Mouse (Mus musculus) embryonic facial prominence, embryonic 15.5 days (tissue): ENCODE data around the gene Stag1. TPM values are rescaled to one million over a fixed set of nuclear protein-coding genes. Genes with fewer than 3 reads are reported as not detected.

Experiments used
- ATAC-seq: fragments of 200-750 bp; cut with Nextera tagmentation; 2 replicates; pipeline ENCODE4 v1.8.0; 2017; ENCODE audit warnings: low read depth, moderate TSS enrichment; ENCODE audit not compliant: insufficient number of reproducible peaks, low FRiP score, low TSS enrichment
- H3K27ac ChIP-seq: fragments of 300-500 bp; sonication (generic); replicated peaks from 2 replicates; pipeline ENCODE4 v1.5.1; 2015; ENCODE audit warnings: mild to moderate bottlenecking, inconsistent platforms
- H3K27me3 ChIP-seq: fragments of 300-500 bp; sonication (generic); 2 replicates; pipeline ENCODE4 v1.6.1; 2015; ENCODE audit warnings: inconsistent platforms
- H3K36me3 ChIP-seq: fragments of 300-500 bp; sonication (generic); 2 replicates; pipeline ENCODE4 v1.6.1; 2015; ENCODE audit warnings: mild to moderate bottlenecking, inconsistent platforms
- H3K4me1 ChIP-seq: fragments of 300-500 bp; sonication (generic); 2 replicates; pipeline ENCODE4 v1.6.1; 2015; ENCODE audit warnings: inconsistent platforms
- H3K4me2 ChIP-seq: fragments of 300-500 bp; sonication (generic); replicated peaks from 2 replicates; pipeline ENCODE4 v1.6.1; 2015; ENCODE audit warnings: mild to moderate bottlenecking, inconsistent platforms
- H3K4me3 ChIP-seq: fragments of 300-500 bp; sonication (generic); replicated peaks from 2 replicates; pipeline ENCODE4 v1.5.1; 2015; ENCODE audit warnings: mild to moderate bottlenecking, inconsistent platforms
- H3K9ac ChIP-seq: fragments of 300-500 bp; sonication (generic); 2 replicates; pipeline ENCODE4 v1.6.1; 2015; ENCODE audit warnings: inconsistent platforms
- H3K9me3 ChIP-seq: fragments of 300-500 bp; sonication (generic); replicated peaks from 2 replicates; pipeline ENCODE4 v1.6.1; 2016; ENCODE audit warnings: inconsistent platforms
- WGBS: fragments of 180-500 bp; shearing (Covaris S2); methylation state at CpG from one replicate; pipeline ENCODE4 v1.1.7; 2015; 5-methylcytosine and 5-hydroxymethylcytosine counted together
- polyA plus RNA-seq: library from polyadenylated mRNA; unstranded; fragments of >200 nt; fragmentation: Nextera tagmentation; extraction: Ambion mirVana; gene quantifications from 2 replicates; pipeline ENCODE4 v1.2.1, GENCODE M21; 2015

The Stag1 gene
- polyA plus RNA-seq, result 33.8 and 40.4 TPM in 2 replicates

DNA sequence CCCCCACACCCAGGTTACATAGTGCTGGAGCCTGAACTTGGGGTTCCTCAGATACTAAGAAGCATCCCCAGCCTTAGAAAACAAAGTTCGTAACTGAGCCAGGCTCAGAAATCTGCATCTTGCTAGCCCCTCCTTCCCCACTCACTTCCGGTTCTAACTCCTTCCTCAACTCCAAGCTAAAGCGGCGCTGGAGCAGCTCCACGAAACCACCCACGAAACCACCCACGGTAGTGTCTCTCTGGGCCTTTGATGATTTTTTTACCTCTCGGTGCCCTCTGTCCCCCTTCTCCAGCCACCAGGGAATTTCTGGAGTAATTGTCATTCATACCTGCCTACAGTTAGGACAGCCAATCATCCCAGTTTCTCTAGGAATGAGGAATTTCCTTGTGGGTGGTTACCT, at the start of gene Stag1:
Gene Stag1 (plus strand): TSS at position 253 of the 400 bp plus-strand sequence.
- no peak for ATAC-seq

DNA sequence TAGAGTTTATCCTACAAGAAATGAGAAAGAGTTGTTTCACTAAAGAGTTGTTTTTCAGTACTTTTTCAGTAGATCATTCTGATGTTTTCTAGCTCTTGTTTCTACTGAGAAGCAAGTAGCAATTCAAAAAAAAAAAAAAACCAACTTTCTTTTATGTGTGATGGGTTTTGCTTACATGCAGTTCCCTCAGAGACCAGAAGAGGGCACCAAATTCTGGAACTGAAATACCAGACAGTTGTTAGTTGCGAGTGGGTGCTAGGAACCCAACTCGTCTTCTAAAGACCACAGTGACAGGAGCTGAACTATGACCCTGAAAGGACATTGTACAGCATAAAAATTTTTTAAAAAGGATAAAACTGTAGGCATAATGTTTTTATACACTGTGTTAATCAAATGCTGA, 49.3 kb upstream of the Stag1 start:
- Histone ChIP-seq H3K36me3 (peaks cover 16% of the 10 kb centered on the region), H3K27me3 (no peaks in the 10 kb centered on the region), H3K4me1 (peaks cover 7% of the 10 kb centered on the region), H3K9ac (no peak overlapping the region), H3K4me3 (no peak overlapping the region), H3K9me3 (0 out of 2 replicates have a peak, but pooled peaks cover 8% of the 10 kb centered on the region), H3K27ac (no peak overlapping the region), H3K4me2 (no peak overlapping the region)
- WGBS, result 92% methylated on average over 2 of the region's 2 CpGs
- no peak for ATAC-seq

More for the DNA sequence above, at the start of gene Stag1:
- Histone ChIP-seq H3K36me3 (no peaks in the 10 kb centered on the region), H3K27ac (no peak within 1 kb of the TSS), H3K27me3 (no peaks in the 10 kb centered on the region), H3K4me3 (no peak within 1 kb of the TSS), H3K4me2 (no peak within 1 kb of the TSS), H3K9me3 (no peaks in the 10 kb centered on the region), H3K4me1 (no peaks in the 10 kb centered on the region), H3K9ac (no peak within 1 kb of the TSS)
- 80% methylated on average over 8 of the region's 8 CpGs for WGBS

DNA sequence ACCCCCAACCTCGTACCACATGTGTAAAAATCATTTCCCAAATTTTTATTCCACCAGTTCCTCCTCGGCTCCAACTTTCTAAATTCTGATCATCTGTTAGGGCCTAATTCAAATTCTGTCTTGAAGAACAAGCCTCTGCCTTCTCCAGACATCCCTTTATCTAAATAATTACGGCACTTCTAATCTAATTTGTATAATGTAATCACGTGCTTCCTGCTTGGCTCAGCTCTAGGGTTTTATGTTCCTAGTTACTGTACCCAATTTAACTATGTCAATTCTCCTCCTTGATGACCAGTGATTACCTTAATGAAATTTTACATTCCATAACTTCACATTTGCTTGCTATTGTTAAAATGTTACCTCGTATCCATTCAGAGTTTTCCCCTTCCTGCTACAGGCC, 41.9 kb upstream of the Stag1 start:
- Histone ChIP-seq H3K27me3 (no peaks in the 10 kb centered on the region), H3K9ac (no peak overlapping the region), H3K4me1 (no peaks in the 10 kb centered on the region), H3K4me3 (no peak overlapping the region), H3K36me3 (peaks cover 8% of the 10 kb centered on the region; the same call in 1 of the 2 replicates), H3K4me2 (no peak overlapping the region), H3K27ac (no peak overlapping the region), H3K9me3 (0 out of 2 replicates have a peak, but pooled peaks cover 5% of the 10 kb centered on the region)
- 30% methylated on average over 5 of the region's 5 CpGs for WGBS
- no peak for ATAC-seq

DNA sequence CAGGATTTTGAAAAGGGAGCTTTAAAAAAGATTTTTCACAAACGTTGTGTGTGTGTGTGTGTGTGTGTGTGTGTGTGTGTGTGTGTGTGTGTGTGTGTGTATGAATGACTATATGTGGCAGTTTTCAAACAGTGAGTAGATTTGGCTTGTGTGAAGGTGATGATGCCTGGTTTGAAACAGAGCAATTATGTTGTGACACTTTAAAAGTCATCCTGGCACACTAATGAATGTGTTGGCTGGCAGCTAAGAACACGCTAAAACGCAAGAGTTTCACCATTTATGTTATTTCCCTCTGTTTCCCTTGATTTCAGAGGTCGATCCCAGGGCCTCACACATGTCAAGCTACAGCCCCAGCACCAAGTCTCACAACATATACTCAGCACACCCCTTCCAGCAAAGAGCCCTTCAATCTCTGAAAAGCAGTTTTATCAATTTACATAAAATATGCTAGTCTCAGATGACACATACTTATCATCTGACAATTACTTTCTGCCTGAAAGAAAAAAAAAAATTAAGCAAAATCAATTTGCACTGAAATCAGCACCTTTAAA, 39.5 kb upstream of the Stag1 start:
- no peak for ATAC-seq
- Histone ChIP-seq H3K27ac (no peak overlapping the region), H3K4me3 (no peak overlapping the region), H3K4me1 (no peaks in the 10 kb centered on the region), H3K4me2 (no peak overlapping the region), H3K9me3 (no peaks in the 10 kb centered on the region), H3K27me3 (no peaks in the 10 kb centered on the region), H3K9ac (no peak overlapping the region), H3K36me3 (no peaks in the 10 kb centered on the region)
- 79% methylated on average over 4 of the region's 4 CpGs for WGBS

DNA sequence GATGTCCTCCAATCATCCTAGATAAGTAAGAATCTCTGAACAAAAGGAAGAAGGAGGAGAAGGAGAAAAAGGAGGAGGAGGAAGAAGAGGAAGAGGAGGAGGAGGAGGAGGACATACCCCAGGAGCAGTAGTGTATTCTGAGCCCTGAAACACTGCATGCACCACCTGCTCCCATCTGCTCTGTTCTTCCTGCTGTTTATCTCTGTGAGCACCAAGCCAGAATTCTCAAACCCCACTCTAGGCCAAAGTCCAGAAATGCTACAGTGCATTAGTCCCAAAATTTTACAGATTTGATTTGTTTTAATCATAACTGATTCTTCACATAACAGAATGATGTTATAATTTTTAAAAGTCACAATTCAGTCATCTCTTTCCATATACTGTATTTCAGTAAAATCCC, 38.6 kb upstream of the Stag1 start:
- Histone ChIP-seq H3K27ac (no peak overlapping the region), H3K4me1 (no peaks in the 10 kb centered on the region), H3K27me3 (no peaks in the 10 kb centered on the region), H3K36me3 (no peaks in the 10 kb centered on the region), H3K4me3 (no peak overlapping the region), H3K9me3 (no peaks in the 10 kb centered on the region), H3K4me2 (no peak overlapping the region), H3K9ac (no peak overlapping the region)
- no peak for ATAC-seq

DNA sequence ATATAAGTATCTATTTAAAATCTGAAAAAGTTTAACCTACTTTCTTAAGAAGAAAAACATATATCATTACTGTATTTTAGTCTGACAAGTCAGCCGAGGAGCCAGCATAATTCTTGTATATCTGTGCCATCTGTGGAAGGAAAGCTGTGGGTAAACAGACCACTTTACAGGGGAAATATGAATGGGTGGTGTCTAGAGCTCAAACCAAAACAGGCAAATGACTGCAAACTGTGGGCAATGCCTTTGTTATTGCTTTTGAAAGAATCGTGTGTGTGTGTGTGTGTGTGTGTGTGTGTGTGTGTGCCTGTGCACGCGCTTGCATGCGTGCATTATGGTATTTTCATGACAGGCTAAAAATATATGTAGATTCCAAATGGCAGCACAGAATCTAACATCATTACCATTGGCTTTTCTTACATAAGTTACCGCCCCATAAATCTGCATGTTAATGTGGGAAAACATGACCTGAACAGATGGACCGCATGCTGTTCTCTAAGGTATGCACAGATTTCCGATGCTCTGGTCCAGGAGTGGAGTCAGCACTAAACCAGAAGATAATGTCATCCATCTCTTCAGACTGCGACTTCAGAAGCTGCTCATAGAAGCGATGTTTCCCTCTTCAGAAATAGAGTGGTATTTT, 37.2 kb upstream of the Stag1 start:
- WGBS, result 76% methylated on average over 10 of the region's 10 CpGs
- no peaks in the 10 kb centered on the region for H3K4me1 ChIP-seq
- no peak overlapping the region for H3K9ac ChIP-seq
- no peak overlapping the region for H3K4me3 ChIP-seq
- no peak overlapping the region for H3K27ac ChIP-seq
- ATAC-seq, result no peak
- no peak overlapping the region for H3K4me2 ChIP-seq
- no peaks in the 10 kb centered on the region for H3K36me3 ChIP-seq
- H3K9me3 ChIP-seq, result no peaks in the 10 kb centered on the region
- no peaks in the 10 kb centered on the region for H3K27me3 ChIP-seq

DNA sequence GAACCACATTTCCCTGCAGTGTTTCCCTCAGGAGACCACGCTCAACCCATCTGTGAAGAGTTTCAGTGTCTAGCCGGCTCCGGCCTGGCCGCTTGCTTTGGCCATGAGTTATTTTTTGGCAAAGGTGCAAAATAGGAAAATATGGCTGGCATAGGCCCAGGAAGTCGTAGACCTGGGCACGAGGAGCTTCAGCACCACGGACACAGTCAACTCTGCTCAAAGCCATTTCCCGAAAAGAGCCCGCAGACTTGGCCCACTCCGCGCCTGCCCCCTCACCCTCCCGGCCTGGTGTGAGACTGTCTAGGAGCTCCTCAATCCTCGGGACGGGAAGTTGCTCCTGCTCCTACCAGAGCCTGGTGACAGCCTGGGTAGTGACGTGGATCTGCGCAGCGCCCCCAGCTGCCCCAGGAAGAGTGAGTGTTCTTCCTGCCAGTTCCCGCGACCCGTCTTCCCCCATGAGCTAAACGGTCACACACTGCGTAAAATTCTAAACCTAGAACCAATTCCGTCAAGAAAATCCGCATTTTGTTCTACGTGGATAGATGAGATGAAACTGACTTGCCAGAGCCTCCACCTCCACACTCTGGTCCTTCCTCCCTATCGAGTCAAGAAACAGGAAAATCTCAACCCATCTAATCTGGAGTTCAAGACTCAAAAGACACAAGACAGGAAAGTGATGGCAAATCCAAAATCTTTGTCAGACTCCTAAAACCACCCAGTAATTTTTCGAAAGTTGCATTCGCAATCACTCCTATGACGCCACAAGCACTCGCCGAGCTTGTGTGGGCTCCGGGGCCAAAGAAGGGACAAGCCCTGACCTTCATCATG, 27.6 kb upstream of the Stag1 start:
- Histone ChIP-seq H3K9ac (peak overlapping the region; percentile 53; the same call in 1 of the 2 replicates), H3K4me1 (peaks cover 11% of the 10 kb centered on the region), H3K9me3 (no peaks in the 10 kb centered on the region), H3K4me2 (peak overlapping the region; percentile 96), H3K27ac (no peak overlapping the region), H3K27me3 (no peaks in the 10 kb centered on the region), H3K36me3 (no peaks in the 10 kb centered on the region), H3K4me3 (peak overlapping the region; percentile 69)
- 8% methylated on average over 32 of the region's 32 CpGs for WGBS
- peak; percentile 47; the same call in 1 of the 2 replicates for ATAC-seq

DNA sequence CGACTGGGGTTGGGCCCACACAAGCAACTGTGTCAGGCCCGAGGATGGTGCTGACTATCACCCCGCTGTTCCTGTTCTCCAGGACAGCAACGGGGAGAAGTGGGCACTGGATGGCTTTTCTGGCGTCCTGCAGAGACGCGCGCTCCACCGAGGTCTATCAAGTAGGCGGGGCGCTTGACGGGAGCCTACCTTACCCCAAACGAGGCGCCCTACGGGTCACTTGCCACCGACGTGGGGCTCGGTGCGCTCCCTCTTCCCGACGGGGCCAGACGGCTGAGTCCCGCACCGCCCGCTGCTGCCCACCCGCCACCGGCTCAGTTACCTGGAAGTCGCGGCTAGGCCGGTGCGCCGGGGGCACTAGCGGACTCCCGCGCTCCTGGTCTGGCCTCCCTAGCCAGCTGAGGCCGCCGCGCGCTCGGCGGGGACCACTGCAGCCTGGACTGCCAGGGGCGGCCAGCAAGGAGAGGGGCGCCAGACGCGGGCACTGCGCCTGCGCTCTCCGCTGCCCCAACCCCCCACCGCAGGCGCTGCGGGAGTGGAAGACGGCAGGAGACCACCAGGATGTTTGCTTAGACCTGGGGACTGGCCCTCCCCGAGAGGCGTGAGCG, 26.9 kb upstream of the Stag1 start, which contains the start of gene Slc35g2:
Gene Slc35g2 (minus strand): TSS at position 465 of the 608 bp plus-strand sequence.
- ATAC-seq, result peak; percentile 80
- Histone ChIP-seq H3K27me3 (no peaks in the 10 kb centered on the region), H3K36me3 (no peaks in the 10 kb centered on the region)

DNA sequence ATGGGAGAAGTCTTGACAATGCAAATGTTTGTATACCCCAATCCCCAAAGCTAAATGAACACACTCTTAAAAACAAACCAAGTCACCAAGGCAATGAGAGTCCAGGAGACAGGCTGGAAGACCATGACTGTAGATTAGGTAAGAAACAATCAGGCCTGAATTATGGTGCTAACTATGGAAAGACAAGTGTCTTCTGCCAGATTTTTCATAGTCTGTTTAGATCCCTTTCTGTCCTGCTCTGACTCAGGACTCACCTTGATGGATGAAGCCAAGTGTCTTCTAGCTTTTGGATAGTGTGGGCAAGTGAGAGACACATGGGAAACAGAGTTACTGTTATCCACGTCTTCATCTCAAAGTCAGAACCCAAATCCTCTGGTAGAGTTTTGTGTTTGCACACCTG, 26.1 kb upstream of the Stag1 start:
- H3K4me3 ChIP-seq, result no peak overlapping the region; the same call in 1 of the 2 replicates
- H3K4me1 ChIP-seq, result peaks cover 11% of the 10 kb centered on the region
- no peak overlapping the region for H3K27ac ChIP-seq
- H3K4me2 ChIP-seq, result peak overlapping the region; percentile 96; the same call in 1 of the 2 replicates
- no peak for ATAC-seq
- no peak overlapping the region for H3K9ac ChIP-seq
- no peaks in the 10 kb centered on the region for H3K9me3 ChIP-seq
- no peaks in the 10 kb centered on the region for H3K36me3 ChIP-seq
- no peaks in the 10 kb centered on the region for H3K27me3 ChIP-seq
- 67% methylated on average over 1 of the region's 1 CpGs for WGBS

More for the DNA sequence above, 26.9 kb upstream of the Stag1 start, which contains the start of gene Slc35g2:
- Histone ChIP-seq H3K9ac (peak within 1 kb of the TSS; percentile 53), H3K9me3 (no peaks in the 10 kb centered on the region), H3K4me2 (peak within 1 kb of the TSS; percentile 96), H3K4me3 (peak within 1 kb of the TSS; percentile 69), H3K4me1 (peaks cover 11% of the 10 kb centered on the region), H3K27ac (0 out of 2 replicates have a peak within 1 kb of the TSS, but pooled peaks have one; percentile 1)
- under 1% methylated on average over 55 of the region's 55 CpGs for WGBS

DNA sequence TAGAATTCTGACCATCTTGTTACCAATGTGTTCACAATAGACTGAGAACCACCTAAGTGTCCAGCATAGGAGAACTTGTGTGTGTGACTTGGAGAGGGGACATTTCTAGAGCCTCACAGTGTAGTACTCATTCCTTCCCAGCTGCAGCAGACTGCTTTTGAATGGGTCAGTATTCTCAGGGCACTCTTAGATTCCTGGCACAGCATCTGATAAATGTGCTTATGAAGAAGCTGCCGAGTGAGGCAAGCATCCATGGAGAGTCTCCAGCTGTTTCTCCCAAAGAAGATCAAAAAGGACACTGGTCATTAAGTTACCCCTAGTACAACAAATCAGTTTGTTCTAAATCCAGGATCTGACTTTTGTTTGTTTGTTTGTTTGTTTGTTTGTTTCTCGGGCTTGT, 24.3 kb upstream of the Stag1 start:
- no peak overlapping the region for H3K9ac ChIP-seq
- WGBS, result 72% methylated on average over 2 of the region's 2 CpGs
- H3K27ac ChIP-seq, result no peak overlapping the region
- no peak overlapping the region for H3K4me3 ChIP-seq
- no peak for ATAC-seq
- H3K36me3 ChIP-seq, result no peaks in the 10 kb centered on the region
- peaks cover 11% of the 10 kb centered on the region for H3K4me1 ChIP-seq
- no peak overlapping the region for H3K4me2 ChIP-seq
- H3K27me3 ChIP-seq, result no peaks in the 10 kb centered on the region
- no peaks in the 10 kb centered on the region for H3K9me3 ChIP-seq

DNA sequence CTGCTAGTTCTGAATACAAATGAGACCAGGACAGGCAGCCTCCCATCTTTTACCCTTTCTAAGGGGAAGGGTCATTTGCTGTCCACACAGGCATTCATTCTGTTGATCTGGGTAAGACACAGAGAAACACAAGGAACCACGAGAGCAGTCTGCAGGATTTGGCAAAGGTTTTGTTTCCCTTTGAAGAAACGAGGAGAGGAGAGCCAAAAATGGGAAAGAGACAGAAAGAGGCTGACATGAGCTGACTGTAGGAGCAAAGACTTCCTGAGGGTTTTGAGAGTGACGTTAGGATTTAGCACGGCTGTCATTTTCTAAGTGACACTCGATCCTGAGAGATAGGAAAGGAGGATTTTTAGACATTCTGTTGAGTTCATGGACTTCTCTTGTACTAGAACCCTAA, 23.7 kb upstream of the Stag1 start:
- no peak overlapping the region for H3K27ac ChIP-seq
- H3K9me3 ChIP-seq, result no peaks in the 10 kb centered on the region
- no peak overlapping the region for H3K4me2 ChIP-seq
- no peaks in the 10 kb centered on the region for H3K36me3 ChIP-seq
- WGBS, result 35% methylated on average over 5 of the region's 5 CpGs
- no peaks in the 10 kb centered on the region for H3K27me3 ChIP-seq
- no peak for ATAC-seq
- H3K9ac ChIP-seq, result no peak overlapping the region
- no peak overlapping the region for H3K4me3 ChIP-seq
- peaks cover 11% of the 10 kb centered on the region for H3K4me1 ChIP-seq
